Mouse (Mus musculus) midbrain, postnatal 0 days (tissue): Measurements from ENCODE around the gene 1700086D15Rik. TPM values are rescaled to one million over a fixed set of nuclear protein-coding genes. Genes with fewer than 3 reads are reported as not detected.
A peak's percentile ranks its signal among the peaks of the same experiment; 100 is the strongest.

Source experiments
- ATAC-seq: fragments of 200-750 bp; cut with Nextera tagmentation; 2 replicates; pipeline ENCODE4 v1.8.0; 2017; ENCODE audit warnings: moderate number of reproducible peaks, mild to moderate bottlenecking, moderate TSS enrichment, moderate library complexity; ENCODE audit not compliant: low FRiP score
- DNase-seq: peaks from one replicate; pipeline ENCODE4 v3.0.0-alpha.2; 2015; ENCODE audit warnings: low spot score
- H3K27ac ChIP-seq: fragments of 300-500 bp; sonication (generic); 2 replicates; pipeline ENCODE4 v1.5.1; 2014; ENCODE audit warnings: low read depth, mild to moderate bottlenecking, low read length, mixed read lengths
- H3K27me3 ChIP-seq: fragments of 300-500 bp; sonication (generic); 2 replicates; pipeline ENCODE4 v1.6.1; 2014; ENCODE audit warnings: low read length, control low read depth, mixed read lengths; ENCODE audit not compliant: insufficient read depth
- H3K36me3 ChIP-seq: fragments of 300-500 bp; sonication (generic); 2 replicates; pipeline ENCODE4 v1.6.1; 2014; ENCODE audit warnings: low read length, control low read depth, mixed read lengths; ENCODE audit not compliant: insufficient read depth
- H3K4me1 ChIP-seq: fragments of 300-500 bp; sonication (generic); 2 replicates; pipeline ENCODE4 v1.6.1; 2014; ENCODE audit warnings: mild to moderate bottlenecking, control low read depth, antibody characterized with exemption, low read length, mixed read lengths; ENCODE audit not compliant: insufficient read depth
- H3K4me2 ChIP-seq: fragments of 300-500 bp; sonication (generic); 2 replicates; pipeline ENCODE4 v1.6.1; 2014; ENCODE audit warnings: low read depth, mild to moderate bottlenecking, low read length, mixed read lengths; ENCODE audit not compliant: poor library complexity, severe bottlenecking
- H3K4me3 ChIP-seq: fragments of 300-500 bp; sonication (generic); 2 replicates; pipeline ENCODE4 v1.5.1; 2014; ENCODE audit warnings: low read depth, mild to moderate bottlenecking, low read length, moderate library complexity
- H3K9ac ChIP-seq: fragments of 300-500 bp; sonication (generic); replicated peaks from 2 replicates; pipeline ENCODE4 v1.6.1; 2014; ENCODE audit warnings: mild to moderate bottlenecking, low read length, moderate library complexity, mixed read lengths; ENCODE audit not compliant: poor library complexity, severe bottlenecking
- H3K9me3 ChIP-seq: fragments of 300-500 bp; sonication (generic); 2 replicates; pipeline ENCODE4 v1.6.1; 2016; ENCODE audit warnings: low read length, control low read depth
- CTCF ChIP-seq: IDR thresholded peaks from 2 replicates; pipeline ENCODE4 v1.5.1; 2016; ENCODE audit warnings: antibody characterized with exemption, mild to moderate bottlenecking
- WGBS: fragments of 180-500 bp; shearing (Covaris S2); extraction: QIAGEN DNeasy Blood & Tissue Kit; methylation state at CpG from one replicate; pipeline ENCODE4 v1.1.7; 2014; 5-methylcytosine and 5-hydroxymethylcytosine counted together
- polyA plus RNA-seq: library from polyadenylated mRNA; unstranded; fragments of >200 nt; fragmentation: Nextera tagmentation; extraction: Ambion mirVana; gene quantifications from 2 replicates; pipeline ENCODE4 v1.2.1, GENCODE M21; 2015
- total RNA-seq: library from RNA; depleted of rRNA; stranded (reverse); fragments of >200 nt; gene quantifications from 2 replicates; pipeline ENCODE4 v1.2.3, GENCODE M21; 2014

The 1700086D15Rik gene
- total and polyA plus RNA-seq, 2 experiments from 2014 or later = 0.52 TPM; not detected in 1

DNA sequence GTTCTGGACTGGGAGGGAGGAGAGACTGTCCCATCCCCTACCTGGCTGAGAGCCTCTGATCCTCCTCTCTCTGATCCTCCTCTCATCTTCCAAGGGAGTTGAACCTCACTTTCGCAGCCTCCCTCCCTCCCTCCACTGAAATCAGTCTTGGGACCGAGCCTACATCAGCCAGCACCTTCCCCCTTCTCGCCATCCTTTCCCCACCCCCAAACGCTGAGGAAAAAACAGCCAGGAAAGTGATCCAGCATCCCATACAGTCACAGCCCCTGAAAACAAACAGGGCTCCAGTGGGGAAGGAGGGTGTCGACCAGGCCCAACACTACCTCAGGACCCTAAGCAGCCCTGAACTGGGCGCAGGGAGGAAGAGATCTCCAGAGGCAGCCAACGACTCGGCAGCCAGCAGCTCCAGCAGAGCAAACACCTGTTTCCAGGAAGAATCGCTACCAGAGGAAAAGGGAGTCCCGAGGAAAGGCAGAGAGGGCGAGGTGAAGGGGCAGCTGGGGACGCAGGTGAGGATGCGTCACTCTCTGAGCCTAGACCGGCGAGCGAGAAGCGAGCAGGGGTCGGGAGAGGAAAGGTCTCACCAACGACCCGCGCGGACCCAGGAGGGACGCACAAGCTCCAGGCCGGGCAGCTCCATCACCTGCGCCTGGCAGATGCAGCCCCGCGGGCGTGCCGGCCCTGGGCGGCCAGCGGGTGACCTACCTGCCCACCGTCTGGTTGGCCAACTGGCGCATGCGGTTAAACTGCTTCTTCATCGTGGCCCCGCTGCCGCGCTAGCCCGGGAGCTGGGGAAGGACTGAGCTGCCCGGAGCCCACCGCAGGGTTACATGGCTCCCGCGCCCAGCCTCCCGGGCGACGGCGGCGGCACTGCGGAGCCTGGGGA, 2.4 kb upstream of the 1700086D15Rik start:
- Histone ChIP-seq H3K4me2 (peak overlapping the region; percentile 83), H3K4me3 (peak overlapping the region; percentile 91), H3K27ac (peak overlapping the region; percentile 77), H3K36me3 (no peaks in the 10 kb centered on the region), H3K4me1 (peaks cover 14% of the 10 kb centered on the region; the same call in 1 of the 2 replicates), H3K9ac (peak overlapping the region; percentile 87), H3K9me3 (no peaks in the 10 kb centered on the region), H3K27me3 (no peaks in the 10 kb centered on the region)
- ATAC-seq (peak; percentile 64), DNase-seq (peak; percentile 18)
- WGBS = 1% methylated on average over 38 of the region's 49 CpGs
- no peak for TF ChIP-seq CTCF

- Histone ChIP-seq H3K4me2 (peak overlapping the region; percentile 83), H3K9me3 (no peaks in the 10 kb centered on the region), H3K36me3 (no peaks in the 10 kb centered on the region), H3K27me3 (no peaks in the 10 kb centered on the region), H3K4me3 (peak overlapping the region; percentile 91), H3K9ac (peak overlapping the region; percentile 87), H3K4me1 (peaks cover 14% of the 10 kb centered on the region; the same call in 1 of the 2 replicates), H3K27ac (no peak overlapping the region)
- TF ChIP-seq CTCF = no peak
- 55% methylated on average over 7 of the region's 7 CpGs for WGBS
- ATAC-seq (no peak), DNase-seq (no peak)
Observed at GRCm38 (mm10) chr11:65160991-65161880, 1.5 kb upstream of the 1700086D15Rik start.

DNA sequence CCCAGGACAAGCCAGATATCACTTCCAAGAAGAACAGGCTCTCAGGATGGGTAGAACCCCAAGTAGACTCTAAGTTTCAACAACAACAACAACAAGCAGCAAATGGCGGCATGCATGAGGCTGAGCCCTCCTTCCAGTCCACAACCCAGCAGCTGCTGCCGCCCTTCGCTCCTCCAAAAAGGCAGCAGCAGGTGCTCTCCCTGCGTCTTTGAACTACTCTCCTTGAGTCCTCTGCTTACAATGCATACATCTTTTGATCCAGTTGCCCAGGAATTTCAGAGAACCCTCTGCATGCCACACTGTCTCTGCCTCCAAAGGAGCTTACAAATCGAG, 1.1 kb downstream of the 1700086D15Rik start:
- no peak for ATAC-seq
- Histone ChIP-seq H3K9me3 (no peaks in the 10 kb centered on the region), H3K9ac (no peak overlapping the region), H3K4me3 (no peak overlapping the region), H3K27ac (no peak overlapping the region), H3K27me3 (no peaks in the 10 kb centered on the region), H3K4me2 (no peak overlapping the region), H3K4me1 (peaks cover 14% of the 10 kb centered on the region; the same call in 1 of the 2 replicates), H3K36me3 (no peaks in the 10 kb centered on the region)
- DNase-seq = no peak
- 93% methylated on average over 5 of the region's 5 CpGs for WGBS
- TF ChIP-seq CTCF = no peak

GRCm38 (mm10) chr11:65157966-65158657, 1.6 kb downstream of the 1700086D15Rik start:
- Histone ChIP-seq H3K4me3 (no peak overlapping the region), H3K9me3 (no peaks in the 10 kb centered on the region), H3K36me3 (no peaks in the 10 kb centered on the region), H3K4me1 (peaks cover 14% of the 10 kb centered on the region; the same call in 1 of the 2 replicates), H3K27me3 (no peaks in the 10 kb centered on the region), H3K9ac (no peak overlapping the region), H3K27ac (no peak overlapping the region), H3K4me2 (no peak overlapping the region)
- no peak for ATAC-seq
- no peak for TF ChIP-seq CTCF
- WGBS = 93% methylated on average over 20 of the region's 20 CpGs
- no peak for DNase-seq

- Histone ChIP-seq H3K9ac (no peak overlapping the region), H3K9me3 (no peaks in the 10 kb centered on the region), H3K4me2 (no peak overlapping the region), H3K36me3 (no peaks in the 10 kb centered on the region), H3K27me3 (no peaks in the 10 kb centered on the region), H3K4me1 (no peaks in the 10 kb centered on the region), H3K4me3 (no peak overlapping the region), H3K27ac (no peak overlapping the region)
- 91% methylated on average over 5 of the region's 5 CpGs for WGBS
- DNase-seq (no peak), ATAC-seq (no peak)
- no peak for TF ChIP-seq CTCF
Observed at GRCm38 (mm10) chr11:65153006-65153405, 6.7 kb downstream of the 1700086D15Rik start.
